Mouse (Mus musculus): ENCODE measurements at regions not wholly inside any gene's neighbourhood (a gene's known extent, or its start where the extent isn't known, plus 50 kb on each side); places are given as distances from the start of the nearest gene placed in this dataset.

DNA sequence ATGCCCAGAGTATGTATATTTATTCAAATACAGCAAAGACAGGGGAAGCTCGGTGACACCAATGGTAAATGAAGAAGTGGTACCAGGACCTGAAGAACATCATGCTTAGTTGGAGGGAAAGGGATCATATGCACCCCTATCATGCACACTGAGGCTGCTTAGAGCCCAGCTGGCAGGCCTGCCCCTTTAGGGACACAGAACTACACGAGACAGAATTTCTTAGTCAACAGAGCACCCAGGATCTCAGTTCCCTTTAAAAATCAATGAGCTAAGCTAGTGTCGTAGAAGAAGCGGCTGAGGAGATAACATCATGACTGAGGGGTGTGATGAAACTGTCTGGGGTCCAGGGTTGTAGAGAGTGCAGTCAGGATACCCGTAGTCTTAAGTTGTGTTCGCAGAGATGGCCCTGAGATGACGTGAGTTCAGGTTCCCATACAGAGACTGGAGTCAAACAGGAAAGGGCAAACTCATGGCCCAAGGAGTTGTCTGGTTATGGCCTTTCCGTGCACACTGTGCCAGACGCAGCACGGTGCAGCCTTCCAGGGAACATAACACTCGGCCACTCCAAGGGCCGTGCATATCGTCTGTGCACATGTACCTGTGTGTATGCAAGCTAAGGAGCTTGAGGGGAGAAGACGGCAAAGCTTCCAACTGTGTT is 100.0 kb downstream of the Tomm20 start:
- TF ChIP-seq CTCF (IDR thresholded peaks at IDR 0.05; ENCODE audit: borderline replicate concordance, insufficient read depth, low read length) (no peak), POLR2A (IDR thresholded peaks at IDR 0.05; ENCODE audit: low read depth, low read length) (no peak)

Data from embryonic fibroblast, embryonic 13.5 days (primary cell).